Mouse (Mus musculus) ovary, adult 10 weeks (tissue): ENCODE measurements around the gene Btbd10. TPM values are rescaled to one million over a fixed set of nuclear protein-coding genes. Genes with fewer than 3 reads are reported as not detected.

Experiments used
- polyA plus RNA-seq: library from polyadenylated mRNA; stranded (reverse); fragments of 350-450 nt; fragmentation: Illumina TruSeq; extraction: RNeasy Lipid Tissue Mini Kit (QIAGEN cat#74804); gene quantifications from one replicate; pipeline ENCODE4 v1.2.3, GENCODE M21; 2014

Gene Btbd10
- 59.8 TPM for polyA plus RNA-seq

GRCm38 (mm10) chr7:113368746-113369619 lies at the start of gene Btbd10:
Gene Btbd10, minus strand, starts transcription at chr7:113369392.

GRCm38 (mm10) chr7:113388470-113388869 lies 19.3 kb upstream of the Btbd10 start, which contains the start of gene Pth:
Gene Pth, minus strand, starts transcription at chr7:113388570.

Other genes with a start within 250 kb of the Btbd10 start
- 20.2 TPM for gene Arntl, start 161.9 kb downstream of the Btbd10 start, polyA plus RNA-seq
- not detected for gene Pth, start 19.2 kb upstream of the Btbd10 start, polyA plus RNA-seq
- 359 TPM for gene Far1, start 144.4 kb upstream of the Btbd10 start, polyA plus RNA-seq